Mouse (Mus musculus) monocyte, adult 5-6 weeks (primary cell): ENCODE measurements around the gene Armc2. TPM values are rescaled to one million over a fixed set of nuclear protein-coding genes. Genes with fewer than 3 reads are reported as not detected.
"Not testable (repeated sequence)": the region's sequence is repeated elsewhere in the genome, so short reads cannot be mapped to it uniquely, and the experiment has no call there.

Experiments
- ATAC-seq: fragments of 153-309, 156-312 bp; replicated peaks from 2 replicates; pipeline ENCODE4 v1.8.0; 2017; ENCODE audit warnings: mild to moderate bottlenecking; ENCODE audit not compliant: low TSS enrichment, insufficient number of reproducible peaks, severe bottlenecking, poor library complexity, low FRiP score
- total RNA-seq: library from RNA; stranded (forward); fragments of 200-1000, 200-491, 200-594 nt; gene quantifications from 3 replicates; pipeline ENCODE4 v1.2.3, GENCODE M21; 2017

Gene Armc2
- total RNA-seq, 1 experiment from 2014 or later = 1.3 TPM

DNA sequence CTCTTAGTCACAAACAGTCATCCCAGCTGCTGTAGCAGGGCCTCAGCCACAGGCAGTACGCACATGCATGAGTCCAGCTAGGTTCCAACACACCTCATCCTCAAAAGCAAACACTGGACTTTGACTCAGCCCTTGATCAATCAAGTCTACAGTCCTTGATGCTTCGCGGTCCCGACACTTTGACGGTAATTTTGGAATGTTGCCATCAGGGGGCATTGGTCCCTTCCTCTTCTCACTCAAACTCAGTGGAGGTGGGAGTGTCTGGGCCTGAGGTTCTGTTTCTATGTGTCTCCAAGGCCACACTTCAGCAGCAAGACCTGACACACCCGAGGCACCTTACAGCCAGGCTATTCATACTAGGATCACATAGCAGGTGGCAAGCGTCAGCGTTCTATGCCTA, 32.1 kb downstream of the Armc2 start:
- no peak for ATAC-seq

DNA sequence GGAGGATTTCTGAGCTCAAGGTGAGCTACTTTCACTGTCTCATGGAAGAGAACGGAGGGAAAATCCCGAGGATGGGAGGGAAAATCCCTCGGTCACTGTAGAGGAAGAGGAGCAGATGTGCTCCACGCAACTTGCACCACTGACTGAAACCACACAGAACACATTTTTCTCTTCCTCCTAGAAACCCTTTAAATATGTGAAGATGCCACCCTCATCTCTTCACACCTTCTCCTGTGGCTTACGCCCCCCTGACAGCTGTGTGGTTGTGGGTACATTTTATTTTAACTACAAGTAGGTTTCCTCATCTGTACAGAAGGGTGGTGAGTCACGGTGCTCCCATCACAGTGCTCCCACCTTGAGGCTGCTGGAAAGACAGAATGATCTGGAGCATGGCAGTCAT, 34.0 kb downstream of the Armc2 start:
- ATAC-seq = peak; percentile 53; the same call in 1 of the 2 replicates

DNA sequence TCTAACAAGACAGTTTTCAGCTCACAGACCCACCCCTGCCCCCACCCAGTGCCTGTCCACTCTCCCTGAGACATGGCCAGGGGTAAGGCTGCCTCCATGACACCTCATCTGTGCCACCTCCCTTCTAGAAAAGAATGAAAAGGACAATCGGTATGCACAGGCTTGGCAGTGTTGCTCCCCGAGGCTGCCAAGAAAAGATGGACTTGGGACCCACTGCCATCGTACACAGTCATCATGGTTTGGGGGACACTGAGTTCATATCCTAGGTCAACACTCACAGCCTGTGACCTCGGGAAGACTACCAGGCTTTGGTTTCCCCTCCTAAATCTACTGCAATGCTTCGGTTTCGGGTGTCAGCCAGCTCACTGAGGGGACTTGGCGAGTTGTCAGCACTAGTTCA, 35.4 kb downstream of the Armc2 start:
- no peak for ATAC-seq

DNA sequence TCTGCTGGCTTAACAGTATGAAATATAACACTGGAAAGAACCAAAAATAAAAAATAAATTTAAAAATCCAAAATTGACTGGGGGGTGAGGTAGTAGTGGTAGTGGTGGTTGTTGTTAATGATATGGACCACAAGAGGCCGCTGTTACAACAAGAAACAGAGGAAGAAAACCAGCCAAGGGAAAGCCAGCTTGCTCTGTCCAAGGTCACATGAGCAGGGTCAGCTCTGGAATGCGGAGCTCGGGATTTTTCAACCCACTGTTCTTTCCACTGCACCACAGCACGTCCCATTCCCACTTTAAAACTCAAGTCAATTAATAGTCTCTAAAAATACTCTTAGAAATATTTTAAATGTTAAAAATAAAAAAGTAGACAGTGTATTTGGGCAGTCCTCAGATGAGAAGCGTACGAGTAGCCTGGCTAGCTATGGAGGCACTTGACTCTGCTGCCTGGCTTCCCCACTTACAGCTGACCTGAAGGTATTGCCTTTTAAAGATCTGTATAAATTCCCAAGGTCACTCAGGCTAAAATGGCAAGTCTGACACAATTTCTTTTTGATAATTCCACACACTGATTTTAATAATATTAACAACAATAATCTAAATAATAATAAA, 37.4 kb downstream of the Armc2 start:
- no peak; the same call in 1 of the 2 replicates for ATAC-seq

DNA sequence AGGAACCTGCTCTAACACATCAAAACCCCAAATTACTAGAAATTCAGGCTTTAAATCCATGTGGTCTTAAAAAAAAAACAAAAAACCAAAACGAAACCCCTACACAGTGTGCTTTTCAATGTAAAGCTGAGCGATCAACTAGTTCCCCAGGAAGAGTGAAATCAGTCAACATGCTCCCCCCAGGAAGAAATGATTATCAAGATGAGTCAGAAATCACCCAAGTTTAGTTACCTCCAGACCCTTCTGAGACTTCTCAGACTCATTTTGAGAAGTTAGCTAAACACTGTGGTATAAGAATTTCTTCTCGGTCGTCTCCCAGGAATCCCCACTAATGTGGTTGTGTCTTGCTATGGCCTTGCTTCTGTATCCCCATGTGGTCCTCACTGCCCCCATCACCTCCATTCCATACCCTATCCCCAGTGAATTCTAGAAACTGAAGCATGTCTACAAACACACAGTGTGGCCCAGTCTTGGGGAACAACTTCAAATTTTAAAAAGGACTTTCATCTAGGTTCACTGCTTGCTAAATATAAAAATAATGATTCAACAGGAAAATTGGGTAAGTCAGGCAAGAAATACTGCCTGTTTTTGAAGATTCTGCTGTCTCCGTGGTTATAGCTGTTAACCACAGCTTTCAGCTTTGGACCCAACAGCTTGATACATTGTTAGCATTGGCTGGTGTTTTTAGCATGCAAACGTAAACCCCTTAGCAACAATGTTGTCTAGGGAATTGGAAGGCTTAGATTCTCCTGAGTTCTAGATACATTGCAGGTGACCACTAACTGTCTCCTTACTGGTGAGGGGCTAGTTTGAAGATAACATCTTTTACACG, 39.6 kb downstream of the Armc2 start:
- ATAC-seq = no peak; the same call in 1 of the 2 replicates

DNA sequence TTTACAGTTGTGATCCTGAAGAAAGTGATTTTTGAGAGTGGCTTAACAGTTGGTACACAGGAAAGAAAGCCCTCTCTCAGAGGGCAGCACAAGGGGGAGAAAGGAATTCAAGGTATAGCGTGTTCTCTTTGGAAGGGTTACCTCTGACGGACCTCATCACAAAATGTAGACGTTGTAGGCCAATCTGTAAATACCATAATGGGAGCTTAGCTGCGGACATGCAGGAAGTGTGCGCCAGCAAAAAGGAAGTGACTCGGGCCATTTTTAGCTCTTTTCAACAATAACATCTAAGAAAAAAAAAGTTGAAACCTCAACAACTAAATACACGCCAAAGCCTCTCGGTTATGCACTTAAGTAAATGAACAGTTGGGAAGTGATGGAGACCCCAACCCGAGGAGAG, 45.6 kb downstream of the Armc2 start:
- ATAC-seq = peak; percentile 45; the same call in 1 of the 2 replicates

DNA sequence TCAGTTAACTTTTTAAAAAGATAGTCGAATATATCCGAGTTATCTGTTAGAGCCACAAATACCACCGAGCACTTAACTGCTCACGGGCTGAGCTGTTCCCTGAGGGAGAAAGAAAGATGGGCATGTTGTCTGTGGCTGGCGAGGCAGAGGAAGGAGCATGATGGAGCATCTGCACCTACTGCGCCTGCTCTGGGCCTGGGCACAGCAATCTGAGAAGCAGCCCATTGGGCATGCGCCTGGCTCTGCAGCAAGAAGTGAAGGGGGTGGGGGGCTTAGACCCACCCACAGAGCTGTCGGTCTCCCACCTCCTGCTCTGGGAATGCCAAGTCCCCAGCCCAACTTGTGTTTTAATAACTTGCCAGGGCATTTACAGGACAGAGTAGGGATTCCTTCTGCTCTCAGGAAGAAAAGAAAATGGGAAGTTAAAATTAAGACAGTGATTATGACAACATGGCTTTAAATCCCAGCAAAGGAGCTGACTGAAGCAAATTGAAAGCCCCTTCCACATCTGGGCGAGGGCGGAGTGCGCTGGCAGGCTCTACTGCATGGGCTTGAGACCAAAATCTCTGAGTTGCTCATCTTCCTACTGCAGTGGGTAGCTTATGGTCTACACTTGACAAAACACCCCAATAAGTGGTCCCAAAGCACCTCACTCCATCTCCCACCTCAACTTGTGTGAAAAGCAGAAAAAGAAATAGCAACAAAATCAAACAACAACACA, 50.2 kb downstream of the Armc2 start:
- ATAC-seq = no peak

DNA sequence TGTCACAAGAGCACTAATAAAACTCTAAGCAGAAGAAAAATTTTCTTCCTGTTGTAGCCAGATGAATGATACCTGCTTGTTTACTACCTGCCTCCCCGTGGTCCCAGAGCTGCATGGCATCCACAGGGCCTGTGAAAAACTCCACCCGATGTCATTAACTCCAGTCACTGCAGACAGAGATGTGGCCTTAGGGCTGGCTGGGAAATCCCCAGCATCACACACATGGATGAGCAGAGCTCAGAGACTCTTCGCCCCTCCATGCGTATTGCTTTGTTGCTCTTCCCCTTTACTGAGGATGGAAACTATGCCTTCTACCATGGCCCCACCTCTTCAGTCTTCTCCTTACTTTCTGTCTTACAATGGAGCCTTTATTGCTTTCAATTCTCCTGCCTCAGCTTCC, 55.5 kb downstream of the Armc2 start:
- ATAC-seq = no peak

DNA sequence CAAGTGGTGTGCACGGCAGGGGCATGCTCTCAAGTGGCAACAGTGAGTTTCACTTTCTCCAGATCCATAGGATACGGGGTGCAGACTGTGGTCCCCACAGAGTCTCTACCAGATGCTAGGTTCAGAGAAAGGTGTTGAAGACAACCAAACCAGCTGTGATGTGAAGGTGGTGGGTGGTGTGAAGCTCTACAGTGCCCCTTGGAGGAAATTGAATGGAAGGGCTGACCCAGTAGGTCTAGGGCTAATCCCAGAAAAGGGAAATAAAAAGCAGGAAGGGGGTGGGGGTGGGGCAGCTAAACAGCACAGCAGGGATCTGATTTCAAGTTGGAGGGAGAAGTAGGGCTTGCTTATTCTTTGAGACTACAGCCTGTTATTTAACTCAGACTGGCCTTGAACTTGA, 58.4 kb downstream of the Armc2 start:
- ATAC-seq = no peak

DNA sequence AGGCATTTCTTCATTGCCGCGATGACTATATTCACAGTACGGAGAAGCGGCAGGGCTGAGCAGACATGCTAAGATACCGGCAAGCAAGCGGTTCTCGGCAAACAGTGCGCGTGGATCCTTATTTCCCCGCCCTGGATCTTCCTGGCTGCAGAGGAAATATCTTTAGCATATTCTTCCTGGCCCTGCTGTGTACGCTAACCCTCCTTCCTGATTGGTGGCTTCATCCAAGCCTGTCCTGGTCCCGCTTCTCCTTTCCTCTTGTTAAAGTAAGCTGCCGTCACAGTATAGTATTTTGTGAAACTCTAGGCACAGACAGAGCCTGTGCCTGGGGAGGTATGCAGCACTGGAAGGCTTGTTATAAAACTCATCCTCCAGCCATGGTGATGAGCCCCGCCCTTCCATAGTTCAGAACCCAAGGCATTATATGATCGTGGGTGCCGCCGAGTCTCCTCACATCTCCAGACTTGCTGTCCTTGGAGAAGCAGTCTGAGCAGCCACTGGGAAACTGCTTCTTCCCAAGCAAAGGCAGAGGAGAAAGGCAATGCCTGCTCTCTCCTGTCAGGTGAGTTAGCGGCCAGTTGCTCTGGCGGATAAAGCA, 59.5 kb downstream of the Armc2 start:
- ATAC-seq = no peak

DNA sequence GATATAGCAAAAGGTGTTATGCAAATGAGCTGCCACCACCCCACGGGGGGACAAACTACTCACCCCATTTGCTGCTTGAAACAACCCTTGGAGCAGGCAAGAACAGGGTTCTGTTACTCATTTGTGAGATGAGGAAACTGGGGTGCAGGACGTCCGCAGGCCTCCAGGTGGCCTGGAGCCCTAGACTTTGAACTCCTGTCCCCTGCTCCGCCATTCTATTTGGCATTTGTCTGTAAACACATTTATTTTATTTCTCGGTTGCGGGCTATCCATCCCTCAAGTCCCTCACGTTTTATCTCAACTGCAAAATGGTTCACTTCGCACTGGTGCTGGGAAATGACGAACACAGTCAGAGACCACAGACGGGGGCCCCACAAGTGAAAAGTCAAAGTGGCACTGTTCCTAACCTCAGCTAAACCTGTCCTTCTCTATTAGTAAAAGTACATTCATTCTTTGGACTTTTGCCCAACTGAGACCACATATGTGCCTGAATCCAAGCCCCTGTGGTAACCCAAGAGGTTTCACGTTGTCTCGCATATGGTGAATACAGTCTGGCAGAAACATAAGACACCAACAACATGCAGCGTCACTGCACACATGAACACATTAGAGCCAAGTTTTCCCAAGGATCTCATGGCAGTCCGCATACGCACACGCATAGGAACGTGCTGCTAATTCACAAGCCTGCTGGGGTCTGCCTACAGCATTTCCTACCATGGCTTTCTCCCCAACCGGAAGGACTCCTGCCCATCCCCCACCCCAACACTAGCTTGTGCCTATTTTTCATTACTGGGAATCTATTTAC, 60.6 kb downstream of the Armc2 start:
- ATAC-seq = peak; percentile 38; the same call in 1 of the 2 replicates

DNA sequence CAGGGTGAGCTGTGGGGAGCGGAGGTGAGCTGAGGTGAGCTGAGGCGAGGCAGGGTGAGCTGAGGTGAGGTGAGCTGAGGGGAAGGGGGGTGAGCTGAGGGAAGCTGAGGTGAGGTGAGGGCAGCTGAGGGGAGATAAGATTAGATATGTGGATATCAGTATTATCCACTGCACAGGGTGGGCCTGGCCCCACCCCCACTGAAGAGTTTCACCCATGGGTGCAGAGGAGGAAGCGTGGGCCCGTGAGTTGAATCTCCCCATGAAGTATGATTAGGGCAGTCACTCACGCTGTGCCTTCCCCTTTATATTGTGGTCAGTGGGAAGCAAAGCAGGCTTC, 64.7 kb downstream of the Armc2 start:
- peak; percentile 40; the same call in 1 of the 2 replicates for ATAC-seq

DNA sequence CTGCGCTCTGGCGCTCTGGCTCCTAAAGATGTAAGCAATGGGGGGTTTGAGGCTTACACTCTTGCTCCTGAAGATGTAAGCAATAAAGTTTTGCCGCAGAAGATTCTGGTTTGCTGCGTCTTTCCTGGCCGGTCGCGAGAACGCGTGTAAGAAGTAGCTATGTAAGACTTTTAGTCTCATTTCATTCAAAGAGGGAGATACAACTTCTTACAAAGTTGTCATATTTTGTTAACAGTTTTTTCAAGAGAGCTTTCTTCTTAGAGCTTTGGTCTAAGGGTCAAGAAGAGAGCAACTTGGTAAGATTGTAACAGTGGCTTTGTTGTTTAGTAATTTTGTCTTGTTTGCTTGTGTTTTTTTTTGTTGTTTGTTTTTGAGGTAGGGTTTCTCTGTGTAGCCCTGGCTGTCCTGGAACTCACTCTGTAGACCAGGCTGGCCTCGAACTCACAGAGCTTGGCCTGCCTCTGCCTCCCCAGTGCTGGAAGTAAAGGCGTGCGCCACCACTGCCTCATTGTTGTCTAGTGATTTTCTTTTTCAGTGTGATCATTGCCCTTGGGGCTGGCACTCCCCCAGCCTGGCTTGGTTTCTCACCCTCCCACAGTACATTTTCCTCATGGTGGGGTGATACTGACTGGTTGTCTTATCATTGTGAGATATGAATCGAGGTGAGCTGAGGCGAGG, 65.3 kb downstream of the Armc2 start:
- ATAC-seq = no peak

DNA sequence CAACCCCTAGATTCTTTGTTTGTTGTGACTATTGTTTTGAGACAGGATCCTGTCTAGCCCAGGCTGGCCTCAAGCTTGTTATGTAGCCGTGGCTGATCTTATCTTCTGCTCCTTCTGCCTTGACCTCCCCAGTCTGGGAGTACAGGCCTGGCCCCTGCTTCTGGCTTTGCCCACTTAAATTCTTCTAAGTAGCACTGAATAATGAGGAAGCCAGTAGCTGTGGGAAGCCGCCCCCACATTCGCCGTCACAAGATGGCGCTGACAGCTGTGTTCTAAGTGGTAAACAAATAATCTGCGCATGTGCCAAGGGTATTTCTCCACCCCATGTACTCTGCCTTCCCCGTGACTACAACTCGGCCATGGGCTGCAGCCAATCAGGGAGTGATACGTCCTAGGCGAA, 65.9 kb downstream of the Armc2 start:
- ATAC-seq = not testable (repeated sequence)

DNA sequence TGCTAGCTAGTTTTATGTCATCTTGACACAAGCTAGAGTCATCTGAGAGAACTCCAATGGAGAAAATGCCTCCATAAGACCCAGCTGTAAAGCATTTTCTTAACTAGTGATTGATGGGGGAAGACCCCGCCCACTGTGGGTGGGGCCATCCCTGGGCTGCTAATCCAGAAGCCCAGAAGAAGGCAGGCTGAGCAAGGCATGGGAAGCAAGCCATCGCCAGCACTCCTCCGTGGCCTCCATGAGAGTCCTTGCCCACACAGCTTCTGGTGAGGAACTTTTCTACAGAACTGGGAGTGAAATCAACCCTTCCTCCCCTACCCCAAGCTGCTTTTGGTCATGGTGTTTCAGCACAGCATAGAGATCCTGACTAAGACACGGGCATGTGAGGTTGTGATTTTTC, 79.2 kb downstream of the Armc2 start:
- ATAC-seq = no peak

DNA sequence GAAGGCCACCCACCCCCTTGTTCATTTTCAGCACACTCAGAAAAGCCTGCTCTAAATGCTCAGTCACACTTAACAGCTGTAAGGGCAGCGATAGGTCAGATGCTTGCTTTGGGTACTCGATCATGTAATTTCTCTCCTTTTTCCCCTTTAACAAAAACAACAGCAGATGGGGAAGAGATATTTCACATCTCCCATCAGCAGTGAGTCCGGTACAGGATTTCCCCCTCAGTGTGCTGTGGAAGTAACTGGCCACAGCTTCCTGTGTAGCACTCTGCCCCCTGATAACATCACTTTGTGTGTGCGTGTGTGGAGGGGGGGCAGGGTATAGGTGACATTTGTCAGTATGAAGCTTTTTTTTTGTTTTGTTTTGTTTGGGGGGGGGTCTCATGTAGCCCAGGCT, 81.1 kb downstream of the Armc2 start:
- ATAC-seq = peak; percentile 57

DNA sequence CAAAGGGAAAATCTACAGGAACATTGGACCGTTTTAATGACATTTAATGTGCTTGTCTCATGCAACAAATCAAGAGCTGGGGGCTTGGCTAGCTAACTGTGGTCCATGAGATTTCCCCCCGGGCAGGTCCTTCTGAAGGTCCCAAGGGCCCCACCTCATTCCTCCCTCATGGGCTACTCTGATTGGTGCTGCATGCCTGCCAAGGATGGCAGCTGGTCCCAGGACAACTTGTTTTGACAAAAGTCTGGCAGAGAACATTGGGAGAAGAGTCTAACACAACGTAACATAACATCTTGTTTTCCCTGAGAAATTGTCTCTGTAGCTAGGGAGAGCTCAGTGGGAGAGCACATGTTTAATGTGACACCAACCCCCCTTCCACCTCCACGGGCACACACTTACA, 82.1 kb downstream of the Armc2 start:
- no peak for ATAC-seq

DNA sequence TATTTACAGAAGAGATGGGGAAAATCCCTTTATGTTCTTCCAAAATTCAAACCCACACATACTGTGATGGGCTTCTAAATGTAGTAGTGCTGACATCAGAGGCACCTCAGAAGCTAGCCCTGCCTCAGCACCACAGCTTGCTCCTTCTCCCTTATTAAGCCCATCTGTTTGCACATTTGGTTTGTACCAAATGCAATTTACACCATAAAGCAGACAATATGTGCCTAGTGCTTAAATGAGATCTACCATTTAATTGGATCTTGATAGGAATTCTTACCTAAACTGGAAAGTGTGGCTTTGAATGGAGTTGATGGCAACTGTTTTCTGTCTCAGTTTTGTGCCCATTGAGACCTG, 82.8 kb downstream of the Armc2 start:
- no peak for ATAC-seq
